Mouse (Mus musculus) midbrain, embryonic 12.5 days (tissue): ENCODE data around the gene Nln. TPM values are rescaled to one million over a fixed set of nuclear protein-coding genes. Genes with fewer than 3 reads are reported as not detected.

Experiments used
- ATAC-seq: fragments of 200-750 bp; cut with Nextera tagmentation; 2 replicates; pipeline ENCODE4 v1.8.0; 2017; ENCODE audit warnings: low read depth, moderate TSS enrichment, moderate library complexity; ENCODE audit not compliant: low FRiP score
- H3K27ac ChIP-seq: fragments of 300-500 bp; sonication (generic); replicated peaks from 2 replicates; pipeline ENCODE4 v1.5.1; 2016; ENCODE audit warnings: mild to moderate bottlenecking
- H3K27me3 ChIP-seq: fragments of 300-500 bp; sonication (generic); 2 replicates; pipeline ENCODE4 v1.6.1; 2016; ENCODE audit warnings: mild to moderate bottlenecking
- H3K36me3 ChIP-seq: fragments of 300-500 bp; sonication (generic); 2 replicates; pipeline ENCODE4 v1.6.1; 2016
- H3K4me1 ChIP-seq: fragments of 300-500 bp; sonication (generic); 2 replicates; pipeline ENCODE4 v1.6.1; 2016
- H3K4me2 ChIP-seq: fragments of 300-500 bp; sonication (generic); replicated peaks from 2 replicates; pipeline ENCODE4 v1.6.1; 2016; ENCODE audit warnings: mild to moderate bottlenecking, moderate library complexity
- H3K4me3 ChIP-seq: fragments of 300-500 bp; sonication (generic); 2 replicates; pipeline ENCODE4 v1.5.1; 2016; ENCODE audit warnings: mild to moderate bottlenecking
- H3K9ac ChIP-seq: fragments of 300-500 bp; sonication (generic); replicated peaks from 2 replicates; pipeline ENCODE4 v1.6.1; 2016; ENCODE audit warnings: mild to moderate bottlenecking, moderate library complexity
- H3K9me3 ChIP-seq: fragments of 300-500 bp; sonication (generic); 2 replicates; pipeline ENCODE4 v1.6.1; 2016; ENCODE audit warnings: mild to moderate bottlenecking
- WGBS: fragments of 180-500 bp; shearing (Covaris S2); methylation state at CpG from one replicate; pipeline ENCODE4 v1.1.7; 2016; 5-methylcytosine and 5-hydroxymethylcytosine counted together
- polyA plus RNA-seq: library from polyadenylated mRNA; unstranded; fragments of >200 nt; fragmentation: Nextera tagmentation; extraction: Ambion mirVana; gene quantifications from 2 replicates; pipeline ENCODE4 v1.2.1, GENCODE M21; 2016

The Nln gene
- polyA plus RNA-seq, 1 experiment from 2014 or later, result 27.4 TPM

DNA sequence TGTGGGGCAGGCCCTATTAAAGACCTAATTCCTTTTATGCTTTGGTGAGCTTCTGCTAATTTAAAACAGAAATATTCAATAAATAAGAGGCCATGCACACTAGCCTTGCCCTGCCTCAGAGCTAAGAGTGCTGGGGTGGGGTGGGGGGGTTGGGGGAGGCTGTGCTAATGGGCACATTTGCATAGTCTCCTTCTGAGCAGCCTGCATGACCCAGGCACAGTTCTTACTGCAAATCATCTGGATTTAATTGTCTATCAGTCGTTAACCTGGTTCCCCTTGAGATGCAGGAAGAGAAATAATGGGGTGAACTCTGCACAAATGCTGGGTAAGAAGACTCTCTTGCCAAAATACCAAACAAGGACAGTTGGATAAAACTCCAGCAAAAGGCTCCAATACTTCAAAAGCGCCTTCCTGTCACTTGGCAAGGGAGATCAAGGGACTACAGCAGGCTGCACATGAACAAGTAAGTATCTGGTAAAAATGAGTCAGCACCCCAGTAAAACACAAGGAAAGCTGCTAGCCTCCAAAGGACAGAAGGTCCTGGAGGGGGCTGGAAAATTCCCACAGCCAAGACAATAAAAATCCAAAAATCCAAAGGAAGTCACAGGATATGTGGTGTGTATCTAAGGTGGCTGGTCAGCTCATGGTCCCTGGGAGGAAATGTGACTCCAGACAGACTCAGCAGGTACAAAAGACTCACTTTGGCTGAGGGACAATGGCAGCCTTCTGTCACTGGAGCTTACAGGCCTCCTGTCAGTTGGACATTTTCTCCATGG lies 47.3 kb downstream of the Nln start:
- no peak overlapping the region for H3K4me2 ChIP-seq
- ATAC-seq, result 0 out of 2 replicates have a peak, but pooled peaks have one; percentile 41
- peaks cover 8% of the 10 kb centered on the region for H3K4me1 ChIP-seq
- H3K4me3 ChIP-seq, result no peak overlapping the region
- H3K9me3 ChIP-seq, result no peaks in the 10 kb centered on the region
- WGBS, result 63% methylated on average over 2 of the region's 2 CpGs
- peaks cover 7% of the 10 kb centered on the region for H3K36me3 ChIP-seq
- H3K27ac ChIP-seq, result no peak overlapping the region
- H3K9ac ChIP-seq, result no peak overlapping the region
- H3K27me3 ChIP-seq, result no peaks in the 10 kb centered on the region

DNA sequence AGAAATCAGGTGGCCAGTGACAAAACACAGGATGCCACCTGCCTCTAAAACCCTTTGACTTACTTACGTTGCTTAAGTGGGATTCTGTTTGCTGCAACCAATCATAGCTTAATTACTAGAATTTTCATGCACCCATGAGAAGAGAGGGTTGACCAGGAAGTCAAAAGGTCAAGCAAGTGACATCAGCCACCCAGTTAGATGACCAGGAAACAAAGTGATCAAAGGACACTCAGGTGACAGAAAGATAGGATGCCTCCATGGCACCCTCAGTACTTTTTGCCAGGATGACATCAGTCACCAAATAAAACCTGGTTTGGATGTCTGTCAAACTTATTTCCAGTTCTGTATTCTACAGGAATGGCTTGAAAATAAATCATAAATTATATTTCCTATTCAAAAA lies 49.2 kb downstream of the Nln start:
- no peaks in the 10 kb centered on the region for H3K9me3 ChIP-seq
- H3K4me1 ChIP-seq, result peaks cover 8% of the 10 kb centered on the region
- no peak overlapping the region for H3K9ac ChIP-seq
- H3K36me3 ChIP-seq, result peaks cover 10% of the 10 kb centered on the region
- H3K27ac ChIP-seq, result no peak overlapping the region
- ATAC-seq, result no peak
- H3K4me3 ChIP-seq, result no peak overlapping the region
- no peaks in the 10 kb centered on the region for H3K27me3 ChIP-seq
- H3K4me2 ChIP-seq, result no peak overlapping the region
- 65% methylated on average over 1 of the region's 1 CpGs for WGBS

DNA sequence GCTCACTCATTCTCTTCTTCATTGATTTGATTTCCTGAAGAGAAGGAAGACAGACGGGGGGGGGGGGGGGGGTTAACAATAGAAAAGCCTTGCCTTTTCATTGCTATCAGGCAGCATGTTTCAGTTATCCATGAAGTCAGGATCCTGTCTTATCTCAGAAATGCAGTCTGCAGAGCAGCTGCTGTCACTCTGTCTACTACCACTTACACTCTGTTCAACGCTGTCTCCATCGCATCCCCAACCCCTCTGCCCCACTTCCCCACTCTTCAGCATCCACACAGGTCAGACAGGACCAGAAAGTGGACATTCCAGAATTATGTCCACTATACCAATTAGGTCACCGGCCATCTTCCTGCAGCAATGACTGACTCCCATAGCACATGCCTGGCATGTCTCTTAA lies 49.9 kb downstream of the Nln start:
- ATAC-seq, result no peak
- peaks cover 8% of the 10 kb centered on the region for H3K4me1 ChIP-seq
- 76% methylated on average over 4 of the region's 4 CpGs for WGBS
- no peak overlapping the region for H3K9ac ChIP-seq
- no peaks in the 10 kb centered on the region for H3K27me3 ChIP-seq
- H3K36me3 ChIP-seq, result peaks cover 10% of the 10 kb centered on the region
- no peak overlapping the region for H3K27ac ChIP-seq
- no peak overlapping the region for H3K4me2 ChIP-seq
- H3K4me3 ChIP-seq, result no peak overlapping the region
- no peaks in the 10 kb centered on the region for H3K9me3 ChIP-seq

DNA sequence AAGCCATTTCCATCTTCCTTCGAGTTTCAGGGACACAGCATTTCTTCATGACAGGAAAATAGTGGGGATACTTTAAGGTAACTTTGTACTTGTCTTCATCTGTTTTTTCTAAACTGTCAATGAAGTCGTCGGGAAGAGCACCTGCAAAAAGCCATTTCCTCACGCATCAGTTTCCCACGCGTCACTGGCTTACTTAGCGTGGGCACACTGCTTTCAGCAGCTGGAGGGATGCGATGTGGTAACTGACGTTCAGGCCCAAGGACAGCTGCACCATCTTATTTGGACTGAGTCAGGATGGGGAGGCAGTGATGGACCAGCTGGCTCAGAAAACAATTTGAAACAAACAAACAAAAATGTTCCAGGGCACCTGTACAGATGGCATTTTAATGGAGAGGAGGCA lies 50.7 kb downstream of the Nln start:
- ATAC-seq, result no peak
- no peaks in the 10 kb centered on the region for H3K27me3 ChIP-seq
- no peak overlapping the region for H3K4me2 ChIP-seq
- 89% methylated on average over 9 of the region's 9 CpGs for WGBS
- no peak overlapping the region for H3K27ac ChIP-seq
- no peaks in the 10 kb centered on the region for H3K9me3 ChIP-seq
- H3K36me3 ChIP-seq, result peaks cover 7% of the 10 kb centered on the region
- no peak overlapping the region for H3K9ac ChIP-seq
- peaks cover 8% of the 10 kb centered on the region for H3K4me1 ChIP-seq
- no peak overlapping the region for H3K4me3 ChIP-seq

DNA sequence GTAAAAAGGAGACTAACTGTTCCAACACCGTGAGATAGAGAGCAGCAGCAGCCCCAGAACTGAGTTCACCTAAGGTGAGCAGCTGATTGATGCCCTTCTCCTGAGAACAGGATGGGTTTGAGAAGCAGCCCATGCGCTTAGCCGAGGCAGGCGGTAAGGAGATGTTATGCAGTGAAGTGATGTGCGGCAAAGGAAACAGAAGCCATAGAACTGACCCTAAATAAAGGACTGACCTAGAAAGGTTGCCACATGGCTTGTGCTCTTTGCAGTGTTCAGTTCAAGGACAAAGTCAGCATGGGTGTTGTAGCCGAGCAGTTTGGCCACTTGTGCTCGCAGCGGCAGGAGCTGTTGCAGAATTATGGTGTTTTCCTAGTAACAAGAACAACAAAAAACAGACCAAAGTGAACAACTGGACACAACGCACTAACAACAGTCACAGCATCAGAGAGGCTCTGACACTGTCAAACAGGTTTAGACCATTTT lies 57.1 kb downstream of the Nln start:
- WGBS, result 92% methylated on average over 9 of the region's 9 CpGs
- no peak overlapping the region for H3K27ac ChIP-seq
- no peak for ATAC-seq
- no peak overlapping the region for H3K9ac ChIP-seq
- H3K4me3 ChIP-seq, result no peak overlapping the region
- H3K36me3 ChIP-seq, result peaks cover 18% of the 10 kb centered on the region
- no peaks in the 10 kb centered on the region for H3K27me3 ChIP-seq
- H3K9me3 ChIP-seq, result no peaks in the 10 kb centered on the region
- H3K4me1 ChIP-seq, result no peaks in the 10 kb centered on the region
- no peak overlapping the region for H3K4me2 ChIP-seq

DNA sequence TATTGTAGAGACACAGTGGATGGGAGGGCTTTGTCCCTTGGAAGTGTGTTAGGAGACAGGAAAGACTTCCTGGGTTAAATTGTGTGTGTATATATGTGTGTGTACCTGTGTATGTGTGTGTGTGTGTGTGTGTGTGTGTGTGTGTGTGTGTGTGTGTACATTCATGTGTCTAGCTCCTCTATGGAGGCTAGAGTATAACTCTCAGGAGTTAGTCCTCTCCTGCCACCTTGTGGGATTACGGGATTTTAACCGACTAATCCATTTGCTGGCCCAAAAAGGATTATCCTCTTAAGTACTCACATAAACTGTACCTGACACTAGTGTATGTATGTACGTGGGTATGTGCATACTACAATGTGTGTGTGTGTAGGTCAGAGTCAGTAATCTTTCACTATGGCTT lies 60.6 kb downstream of the Nln start:
- H3K27ac ChIP-seq, result no peak overlapping the region
- WGBS, result 60% methylated on average over 3 of the region's 3 CpGs
- no peaks in the 10 kb centered on the region for H3K27me3 ChIP-seq
- H3K4me3 ChIP-seq, result no peak overlapping the region
- no peak overlapping the region for H3K4me2 ChIP-seq
- H3K9ac ChIP-seq, result no peak overlapping the region
- H3K36me3 ChIP-seq, result 0 out of 2 replicates have a peak, but pooled peaks cover 11% of the 10 kb centered on the region
- 0 out of 2 replicates have a peak, but pooled peaks have one; percentile 52 for ATAC-seq
- no peaks in the 10 kb centered on the region for H3K9me3 ChIP-seq
- no peaks in the 10 kb centered on the region for H3K4me1 ChIP-seq

DNA sequence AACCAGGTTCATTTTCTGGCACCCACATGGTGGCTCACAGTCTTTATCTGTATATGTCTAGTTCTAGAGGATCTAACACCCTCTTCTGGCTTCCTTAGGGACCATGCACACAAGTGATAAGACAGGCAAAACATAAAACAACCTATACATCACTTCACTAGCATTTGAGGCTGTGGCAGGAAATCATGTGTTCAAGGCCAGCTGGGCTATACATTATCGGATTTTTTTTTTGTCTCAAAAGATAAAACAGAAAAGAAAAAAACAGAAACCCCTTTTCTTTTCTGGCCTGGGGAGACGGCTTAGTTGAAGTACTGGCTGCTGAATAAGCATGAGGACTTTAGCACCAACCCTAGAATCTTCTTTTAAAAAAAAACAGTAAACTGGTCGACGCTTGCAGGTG lies 64.3 kb downstream of the Nln start:
- Histone ChIP-seq H3K27me3 (no peaks in the 10 kb centered on the region), H3K4me1 (no peaks in the 10 kb centered on the region), H3K9ac (no peak overlapping the region), H3K36me3 (0 out of 2 replicates have a peak, but pooled peaks cover 6% of the 10 kb centered on the region), H3K9me3 (no peaks in the 10 kb centered on the region), H3K4me2 (no peak overlapping the region), H3K27ac (no peak overlapping the region), H3K4me3 (no peak overlapping the region)
- WGBS, result 81% methylated on average over 4 of the region's 4 CpGs
- ATAC-seq, result no peak

DNA sequence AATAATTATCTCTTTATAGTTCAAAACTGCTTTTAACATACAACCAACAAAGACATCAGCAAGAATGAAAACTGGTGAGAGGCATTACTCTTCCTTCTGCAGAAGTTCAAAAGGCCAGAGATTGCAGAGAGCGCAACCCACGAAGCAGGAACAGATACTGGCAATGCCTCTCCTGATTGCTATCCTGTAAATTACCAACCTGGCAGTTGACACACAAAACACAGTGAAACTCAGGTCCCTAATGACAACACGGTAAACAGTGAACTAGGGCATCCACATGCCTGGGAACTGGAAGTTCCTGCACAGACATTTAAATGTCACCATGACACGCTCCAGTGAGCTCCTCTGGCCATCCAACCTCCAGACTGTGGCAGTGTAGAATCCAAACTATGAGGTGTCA lies 65.1 kb downstream of the Nln start:
- H3K4me3 ChIP-seq, result no peak overlapping the region
- no peaks in the 10 kb centered on the region for H3K27me3 ChIP-seq
- no peak overlapping the region for H3K27ac ChIP-seq
- H3K9ac ChIP-seq, result no peak overlapping the region
- no peak for ATAC-seq
- H3K4me2 ChIP-seq, result no peak overlapping the region
- no peaks in the 10 kb centered on the region for H3K9me3 ChIP-seq
- 94% methylated on average over 4 of the region's 4 CpGs for WGBS
- H3K4me1 ChIP-seq, result no peaks in the 10 kb centered on the region
- H3K36me3 ChIP-seq, result 0 out of 2 replicates have a peak, but pooled peaks cover 3% of the 10 kb centered on the region

DNA sequence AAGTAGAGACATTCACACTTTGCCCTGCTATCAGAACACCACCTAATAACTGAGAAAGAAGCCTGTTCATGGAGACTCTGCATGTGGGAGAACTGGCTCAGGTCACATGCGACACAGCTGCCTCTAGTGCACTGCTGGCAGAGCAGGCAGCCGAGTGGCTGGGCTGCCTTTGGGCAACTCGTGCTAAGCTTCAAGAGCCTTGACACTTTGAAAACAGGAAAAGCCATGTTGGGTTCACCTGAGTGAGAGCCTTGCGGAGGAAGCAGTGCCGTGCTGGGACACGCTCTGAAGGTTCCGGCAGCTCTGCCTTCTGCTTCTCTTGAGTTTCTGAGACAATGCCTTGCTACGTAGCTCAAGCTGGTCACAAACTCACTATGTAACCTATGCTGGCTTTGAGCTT lies 66.7 kb downstream of the Nln start:
- no peak overlapping the region for H3K9ac ChIP-seq
- H3K27me3 ChIP-seq, result no peaks in the 10 kb centered on the region
- no peak for ATAC-seq
- H3K4me1 ChIP-seq, result peaks cover 4% of the 10 kb centered on the region; the same call in 1 of the 2 replicates
- H3K36me3 ChIP-seq, result 0 out of 2 replicates have a peak, but pooled peaks cover 3% of the 10 kb centered on the region
- 90% methylated on average over 8 of the region's 8 CpGs for WGBS
- no peak overlapping the region for H3K4me2 ChIP-seq
- no peaks in the 10 kb centered on the region for H3K9me3 ChIP-seq
- no peak overlapping the region for H3K4me3 ChIP-seq
- no peak overlapping the region for H3K27ac ChIP-seq

DNA sequence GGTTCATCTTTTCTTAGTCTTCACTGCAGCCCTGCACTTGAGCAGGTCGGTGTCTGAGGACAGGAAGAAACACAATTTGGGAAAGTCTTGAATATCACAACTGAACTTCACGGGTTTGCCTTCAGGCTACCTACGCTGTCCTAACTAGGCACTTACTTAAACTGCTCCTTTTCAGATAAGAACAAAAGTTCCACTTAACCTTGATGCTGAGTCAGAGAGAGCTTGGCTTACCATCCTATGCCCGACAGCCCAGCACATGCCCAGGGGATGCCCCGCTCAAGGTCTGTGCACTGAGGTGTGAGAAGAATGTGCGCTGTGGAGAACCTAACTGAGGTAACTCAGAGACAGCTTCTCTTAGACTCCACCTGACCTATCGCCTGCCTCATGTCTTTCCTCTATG lies 67.9 kb downstream of the Nln start:
- H3K4me1 ChIP-seq, result peaks cover 4% of the 10 kb centered on the region; the same call in 1 of the 2 replicates
- H3K9ac ChIP-seq, result no peak overlapping the region
- ATAC-seq, result no peak
- 0 out of 2 replicates have a peak, but pooled peaks cover under 1% of the 10 kb centered on the region for H3K36me3 ChIP-seq
- no peaks in the 10 kb centered on the region for H3K27me3 ChIP-seq
- no peaks in the 10 kb centered on the region for H3K9me3 ChIP-seq
- no peak overlapping the region for H3K27ac ChIP-seq
- no peak overlapping the region for H3K4me2 ChIP-seq
- WGBS, result 93% methylated on average over 7 of the region's 7 CpGs
- H3K4me3 ChIP-seq, result no peak overlapping the region

DNA sequence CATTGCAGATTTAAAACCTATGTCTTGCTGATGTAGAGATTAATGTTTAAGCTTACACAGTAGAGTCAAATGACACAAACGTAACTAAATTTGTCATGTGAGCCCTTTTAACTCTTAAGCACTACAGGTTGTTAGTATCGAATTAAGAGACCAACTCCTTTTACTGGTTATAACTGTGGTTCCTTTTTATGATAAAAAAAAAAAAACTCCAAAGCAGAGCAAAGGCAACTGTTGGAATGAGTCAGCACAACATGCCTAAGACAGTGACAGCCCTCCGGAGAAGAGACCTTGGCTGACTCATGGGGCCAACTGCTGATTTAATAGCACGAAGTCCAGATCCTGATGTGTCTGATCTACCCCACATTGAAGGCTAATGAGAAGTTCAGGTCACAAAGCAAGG lies 68.5 kb downstream of the Nln start:
- Histone ChIP-seq H3K27me3 (no peaks in the 10 kb centered on the region), H3K4me2 (no peak overlapping the region), H3K27ac (no peak overlapping the region), H3K9me3 (no peaks in the 10 kb centered on the region), H3K4me1 (peaks cover 4% of the 10 kb centered on the region; the same call in 1 of the 2 replicates), H3K36me3 (0 out of 2 replicates have a peak, but pooled peaks cover 2% of the 10 kb centered on the region), H3K4me3 (no peak overlapping the region), H3K9ac (no peak overlapping the region)
- ATAC-seq, result no peak
- 90% methylated on average over 4 of the region's 4 CpGs for WGBS

DNA sequence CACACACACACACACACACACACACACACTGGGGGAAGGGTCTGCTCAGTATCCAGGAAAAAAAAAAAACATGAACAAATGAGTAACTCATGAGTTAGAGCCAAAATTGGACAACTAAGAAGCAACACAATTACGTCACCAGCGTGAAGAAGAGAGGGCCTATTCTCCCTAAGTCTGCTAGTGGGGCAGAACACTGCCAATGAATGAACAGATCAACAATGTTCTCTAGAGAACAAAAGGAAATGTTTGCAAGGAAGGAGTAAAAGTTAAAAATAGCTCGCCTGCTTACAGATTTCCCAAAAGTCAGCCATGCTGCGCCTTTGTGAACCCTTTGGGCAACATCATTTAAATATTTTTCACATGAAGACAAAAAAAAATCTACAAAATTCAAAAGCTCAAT lies 69.6 kb downstream of the Nln start:
- Histone ChIP-seq H3K4me2 (no peak overlapping the region), H3K4me1 (peaks cover 4% of the 10 kb centered on the region; the same call in 1 of the 2 replicates), H3K4me3 (no peak overlapping the region), H3K36me3 (0 out of 2 replicates have a peak, but pooled peaks cover 2% of the 10 kb centered on the region), H3K9ac (no peak overlapping the region), H3K27ac (no peak overlapping the region), H3K9me3 (no peaks in the 10 kb centered on the region), H3K27me3 (no peaks in the 10 kb centered on the region)
- ATAC-seq, result no peak
- 81% methylated on average over 4 of the region's 4 CpGs for WGBS
